Mouse (Mus musculus) natural killer cell, adult 2 months (primary cell): ENCODE measurements around the gene Loxl3.
A peak's percentile ranks its signal among the peaks of the same experiment; 100 is the strongest.

Experiments
- DNase-seq, 2 experiments: peaks; one replicate each; pipeline ENCODE4 v3.0.0; 2022; ENCODE audit warnings: low spot score in 2 of 2

Gene Loxl3

DNA sequence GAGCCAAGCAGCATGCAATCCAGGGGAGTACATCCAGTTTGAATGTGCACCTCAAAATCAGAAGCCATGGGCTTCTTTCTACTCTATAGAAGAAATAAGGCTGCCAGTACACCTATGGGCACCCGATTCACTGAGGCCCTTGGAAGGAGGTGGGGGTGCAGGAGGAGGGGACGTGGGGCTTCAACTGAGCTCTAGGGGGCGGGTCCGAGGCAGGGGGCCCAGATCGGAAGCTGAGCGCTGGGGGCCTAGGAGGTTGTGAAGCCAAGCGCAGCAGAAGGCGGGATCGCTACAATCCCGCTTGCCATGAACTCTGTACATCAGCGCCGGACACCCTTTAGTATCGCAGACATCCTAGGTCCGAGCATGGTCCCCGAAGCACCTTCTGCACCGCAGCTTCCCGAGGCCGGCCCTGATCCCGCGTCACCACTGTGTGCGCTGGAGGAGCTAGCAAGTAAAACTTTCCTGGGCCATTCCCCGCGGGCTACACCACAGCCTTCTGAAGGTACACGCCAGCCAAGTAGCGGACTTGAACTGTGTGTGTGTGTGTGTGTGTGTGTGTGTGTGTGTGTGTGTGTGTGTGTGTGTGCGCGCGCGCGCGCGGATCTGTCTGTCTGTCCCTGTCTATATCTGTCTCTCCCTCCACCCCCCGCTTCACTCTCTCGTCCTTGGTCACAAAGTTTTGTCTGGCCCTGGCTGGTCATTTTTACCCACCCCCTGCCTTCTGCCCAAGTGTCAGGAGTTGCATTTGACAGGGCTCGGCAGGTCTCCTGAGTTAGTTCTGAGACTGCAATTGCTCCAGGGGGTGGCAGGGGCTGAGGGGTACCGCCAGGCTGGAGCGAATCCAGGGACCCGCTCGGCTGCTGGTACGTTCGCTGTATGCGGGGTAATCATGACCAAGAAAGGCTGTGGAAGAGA lies 52.4 kb downstream of the Loxl3 start, which contains the start of gene Lbx2:
Gene Lbx2, plus strand, starts transcription at position 247 of the 915 bp plus-strand sequence.
- DNase-seq, result no peak

DNA sequence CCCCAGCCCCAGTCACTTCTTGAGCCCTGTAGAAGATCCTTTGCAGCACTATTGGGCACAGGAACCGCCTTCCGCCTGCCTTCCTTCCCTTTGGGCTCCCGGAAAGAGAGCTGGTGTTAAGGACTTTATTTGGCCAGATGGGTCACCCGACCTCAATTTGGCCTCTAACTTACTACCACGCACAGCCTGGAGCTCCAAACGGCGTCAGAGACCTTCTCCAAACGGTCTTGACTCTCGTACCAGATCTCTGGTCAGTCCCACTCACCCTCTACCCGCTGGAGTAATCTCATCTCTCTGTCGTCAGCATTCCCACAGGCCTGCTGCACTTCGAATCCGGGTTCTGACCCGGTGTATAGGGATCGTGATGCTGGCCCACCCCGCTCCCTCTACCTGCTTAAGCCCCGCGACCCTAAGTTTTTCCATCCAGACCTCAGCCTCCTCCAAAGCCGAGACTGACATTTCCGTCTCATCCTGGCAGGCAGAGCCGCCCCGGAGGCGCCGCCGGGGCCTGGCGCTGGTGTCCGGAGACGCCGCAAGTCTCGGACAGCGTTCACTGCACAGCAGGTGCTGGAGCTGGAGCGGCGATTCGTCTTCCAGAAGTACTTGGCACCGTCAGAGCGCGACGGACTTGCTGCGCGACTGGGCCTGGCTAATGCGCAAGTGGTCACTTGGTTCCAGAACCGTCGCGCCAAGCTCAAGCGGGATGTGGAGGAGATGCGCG lies 53.4 kb downstream of the Loxl3 start:
- DNase-seq, result no peak

DNA sequence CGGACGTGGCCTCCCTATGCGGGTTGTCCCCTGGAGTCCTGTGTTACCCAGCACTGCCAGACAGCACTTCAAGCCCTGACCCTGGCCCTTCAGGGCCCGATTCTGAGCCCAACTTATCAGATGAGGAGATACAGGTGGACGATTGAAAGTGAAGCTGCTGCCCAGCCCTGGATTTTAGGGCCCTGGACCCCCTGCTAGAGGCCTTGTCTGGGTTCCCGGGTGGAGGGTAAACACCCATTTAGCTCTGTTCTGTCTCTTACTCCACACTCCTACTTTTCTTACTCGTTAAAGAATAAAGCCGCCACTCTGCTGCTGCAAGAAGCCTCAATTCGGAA lies 53.9 kb downstream of the Loxl3 start:
- DNase-seq, result no peak

DNA sequence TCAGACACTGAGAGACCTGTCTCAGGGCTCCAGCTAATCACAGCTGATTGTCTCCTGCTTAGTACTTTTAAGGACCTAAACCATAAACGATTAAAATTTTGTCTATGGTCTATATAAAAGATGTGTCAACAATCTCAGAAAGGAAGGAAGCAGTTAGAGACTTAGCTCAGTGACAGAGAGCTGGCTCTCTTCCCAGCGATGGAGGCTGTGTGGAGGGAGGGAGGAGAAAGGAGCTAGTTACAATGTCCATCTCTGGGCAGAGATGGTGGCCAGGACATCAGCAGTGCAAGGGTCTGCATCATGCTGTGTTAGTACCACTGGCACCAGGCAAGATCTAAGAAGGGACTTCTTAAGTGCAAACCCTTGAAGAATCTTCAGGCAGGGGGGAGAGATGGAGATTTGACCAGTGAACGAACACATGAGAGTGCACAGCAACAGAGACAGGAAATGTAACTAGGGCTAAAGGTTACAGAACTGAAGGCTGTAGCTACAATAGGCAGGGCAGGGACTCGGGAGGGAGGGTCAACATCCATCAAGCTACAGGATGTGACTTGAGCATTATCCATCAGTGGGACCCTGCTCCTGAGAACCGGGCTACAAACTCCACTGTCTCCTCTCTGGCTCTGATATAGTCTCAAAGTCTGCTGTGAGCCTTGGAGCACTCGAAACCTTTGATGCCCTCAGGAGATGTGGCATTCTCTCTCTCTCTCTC lies 58.6 kb downstream of the Loxl3 start:
- DNase-seq, result no peak

DNA sequence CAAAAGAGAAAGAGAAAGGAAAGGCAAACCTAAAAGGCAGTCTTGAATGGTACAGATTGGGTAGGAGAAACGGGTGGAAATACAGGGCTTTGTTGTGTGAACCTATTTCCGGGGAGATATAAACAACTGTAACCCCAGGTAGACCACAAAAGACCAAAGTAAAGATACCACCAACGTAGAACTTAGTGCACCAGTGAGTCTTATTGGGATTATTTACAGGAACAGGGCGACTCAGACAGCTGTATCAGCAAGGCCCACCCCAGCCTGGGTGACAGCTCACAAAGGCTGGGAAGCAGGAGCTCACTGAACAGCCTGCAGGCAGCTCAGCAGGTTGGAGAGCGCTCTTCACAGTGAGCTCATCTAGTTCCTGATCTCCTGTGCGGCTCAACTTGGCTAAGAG lies 62.0 kb downstream of the Loxl3 start:
- no peak for DNase-seq

DNA sequence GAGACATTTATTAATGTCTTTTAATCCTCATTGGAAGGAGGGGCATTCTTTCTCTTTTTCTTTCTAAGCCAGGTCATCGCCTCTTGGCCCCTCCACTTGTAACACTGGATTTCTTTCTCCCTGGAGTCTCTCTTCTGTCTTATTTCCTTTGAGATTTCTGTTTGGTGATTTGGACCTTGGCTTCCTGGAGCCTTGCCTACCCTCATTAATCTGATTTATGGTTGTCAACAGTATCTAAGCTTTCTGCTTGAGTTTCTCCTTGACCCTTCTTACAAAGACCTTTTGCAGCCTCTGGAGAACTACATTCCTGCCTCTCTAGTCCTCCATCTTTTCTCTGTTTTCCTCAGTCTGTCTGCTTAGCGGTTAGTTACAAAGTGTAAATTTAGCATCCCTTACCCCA lies 64.4 kb downstream of the Loxl3 start:
- no peak for DNase-seq

DNA sequence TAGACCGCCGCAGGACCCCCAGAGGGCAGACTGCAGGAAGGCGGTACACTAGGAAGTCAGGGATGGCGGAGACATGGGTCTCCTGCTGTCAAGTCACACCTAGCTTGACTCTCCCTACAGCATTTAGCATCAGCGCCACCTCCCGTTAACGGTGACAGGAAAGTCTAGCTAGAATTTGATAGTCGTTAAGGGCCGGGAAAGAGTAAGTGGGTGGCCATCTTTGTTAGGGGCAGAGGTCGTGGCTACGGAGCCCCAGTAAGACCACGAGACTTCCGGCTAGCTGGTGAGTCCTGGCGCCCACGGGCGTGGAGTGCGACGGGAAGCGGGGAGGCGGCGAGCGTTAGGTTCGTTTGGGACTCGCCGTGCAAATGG lies 67.3 kb downstream of the Loxl3 start, which contains the start of the genes Ccdc142 and Gm42688:
Gene Ccdc142, plus strand, starts transcription at position 286 of the 372 bp plus-strand sequence.
Gene Gm42688, plus strand, starts transcription at position 302 of the 372 bp plus-strand sequence.
- peak; percentile 78 to 84 for DNase-seq

DNA sequence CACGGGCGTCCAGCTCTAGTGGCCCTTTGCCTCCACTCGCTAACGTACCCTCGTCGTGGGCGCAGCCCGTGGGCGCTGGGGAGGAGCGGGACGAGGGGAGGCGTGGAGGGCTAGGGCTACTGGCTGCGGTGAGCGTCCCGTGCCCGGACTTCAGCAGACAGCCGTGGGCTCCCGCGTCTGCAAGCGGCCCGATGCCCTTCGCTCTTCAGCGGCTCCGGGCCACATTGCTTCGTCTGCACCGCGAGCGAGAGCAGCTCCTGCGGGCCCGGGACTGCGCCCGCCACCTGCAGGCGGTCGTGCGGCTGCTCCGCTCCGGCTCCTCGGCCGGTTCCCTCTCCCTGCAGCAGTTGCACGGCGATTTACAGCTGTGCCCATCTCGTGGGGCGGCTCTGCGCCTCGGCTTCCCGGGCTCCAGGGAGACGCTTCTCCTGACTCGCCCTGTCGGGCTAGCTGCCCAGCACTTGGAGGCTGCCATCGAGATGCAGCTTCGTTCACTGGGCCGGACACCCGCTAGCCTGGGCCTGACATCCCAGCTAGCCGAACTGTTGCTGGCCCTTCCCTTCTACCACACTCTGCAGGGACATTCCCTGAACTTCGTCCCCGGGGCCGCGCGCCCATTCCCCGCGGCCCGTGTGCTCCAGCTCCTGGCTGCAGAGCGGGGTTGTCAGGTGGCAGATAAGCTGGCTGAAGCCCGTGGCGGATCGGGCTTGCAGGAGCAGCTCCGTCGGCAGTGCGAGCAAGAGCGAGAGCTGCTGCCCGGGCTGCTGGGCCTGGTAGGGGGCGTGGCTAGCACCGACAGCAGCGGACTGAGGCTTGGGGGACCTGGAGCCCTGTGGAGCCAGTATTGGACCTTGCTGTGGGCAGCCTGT lies 67.9 kb downstream of the Loxl3 start:
- DNase-seq, result peak; percentile 34 to 58
